Mouse (Mus musculus) forebrain, embryonic 15.5 days (tissue): ENCODE data around the gene Magi3. TPM values are rescaled to one million over a fixed set of nuclear protein-coding genes. Genes with fewer than 3 reads are reported as not detected.

Experiments
- ATAC-seq: fragments of 200-750 bp; cut with Nextera tagmentation; replicated peaks from 2 replicates; pipeline ENCODE4 v1.8.0; 2017; ENCODE audit warnings: mild to moderate bottlenecking, moderate TSS enrichment, moderate library complexity
- H3K27ac ChIP-seq: fragments of 300-500 bp; sonication (generic); replicated peaks from 2 replicates; pipeline ENCODE4 v1.5.1; 2015; ENCODE audit warnings: mild to moderate bottlenecking, inconsistent platforms
- H3K27me3 ChIP-seq: fragments of 300-500 bp; sonication (generic); 2 replicates; pipeline ENCODE4 v1.6.1; 2015; ENCODE audit warnings: inconsistent platforms
- H3K36me3 ChIP-seq: fragments of 300-500 bp; sonication (generic); 2 replicates; pipeline ENCODE4 v1.6.1; 2015; ENCODE audit warnings: mild to moderate bottlenecking, inconsistent platforms
- H3K4me1 ChIP-seq: fragments of 300-500 bp; sonication (generic); 2 replicates; pipeline ENCODE4 v1.6.1; 2015; ENCODE audit warnings: inconsistent platforms
- H3K4me2 ChIP-seq: fragments of 300-500 bp; sonication (generic); replicated peaks from 2 replicates; pipeline ENCODE4 v1.6.1; 2015; ENCODE audit warnings: mild to moderate bottlenecking, inconsistent platforms
- H3K4me3 ChIP-seq: fragments of 300-500 bp; sonication (generic); 2 replicates; pipeline ENCODE4 v1.5.1; 2015; ENCODE audit warnings: mild to moderate bottlenecking, inconsistent platforms
- H3K9ac ChIP-seq: fragments of 300-500 bp; sonication (generic); replicated peaks from 2 replicates; pipeline ENCODE4 v1.6.1; 2015; ENCODE audit warnings: mild to moderate bottlenecking, inconsistent platforms
- H3K9me3 ChIP-seq: fragments of 300-500 bp; sonication (generic); 2 replicates; pipeline ENCODE4 v1.6.1; 2016; ENCODE audit warnings: inconsistent platforms
- WGBS: fragments of 180-500 bp; shearing (Covaris S2); methylation state at CpG from one replicate; pipeline ENCODE4 v1.1.7; 2015; ENCODE audit warnings: mixed read lengths; 5-methylcytosine and 5-hydroxymethylcytosine counted together
- polyA plus RNA-seq: library from polyadenylated mRNA; unstranded; fragments of >200 nt; fragmentation: Nextera tagmentation; extraction: Ambion mirVana; gene quantifications from 2 replicates; pipeline ENCODE4 v1.2.1, GENCODE M21; 2015

The Magi3 gene
- polyA plus RNA-seq, 1 experiment from 2014 or later: 6.0 TPM

DNA sequence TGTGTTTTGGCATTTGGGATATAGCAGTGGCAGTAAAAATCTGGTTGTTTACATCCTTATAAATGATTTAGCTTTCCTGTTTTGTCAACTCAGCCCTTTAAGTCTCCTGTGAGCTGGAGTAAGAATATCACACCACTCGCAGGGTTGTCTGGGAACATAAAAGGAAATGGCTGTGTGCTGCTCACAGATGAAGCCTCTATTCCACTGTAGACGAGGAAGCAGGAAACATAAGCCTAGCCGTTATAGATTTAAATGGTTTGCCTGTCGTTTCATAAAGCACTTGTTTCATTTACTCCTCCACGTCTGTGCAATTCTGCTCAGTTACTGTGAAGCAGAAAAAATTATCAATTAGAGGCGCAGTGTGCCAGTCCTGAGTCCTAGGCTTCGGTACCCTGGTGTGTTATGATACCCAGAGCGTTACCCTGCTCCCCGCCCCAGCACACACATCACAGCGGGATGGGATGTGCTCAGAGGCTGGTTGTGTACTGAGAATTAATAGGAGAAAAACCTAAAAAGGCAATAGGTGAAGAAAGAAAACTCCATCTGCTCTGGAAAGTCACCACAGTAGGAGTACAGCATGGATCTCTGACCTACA is 17.8 kb upstream of the Magi3 start:
- no peak for ATAC-seq
- no peak overlapping the region for H3K9ac ChIP-seq
- no peaks in the 10 kb centered on the region for H3K27me3 ChIP-seq
- no peak overlapping the region for H3K4me2 ChIP-seq
- no peaks in the 10 kb centered on the region for H3K4me1 ChIP-seq
- H3K36me3 ChIP-seq: no peaks in the 10 kb centered on the region
- H3K27ac ChIP-seq: no peak overlapping the region
- no peak overlapping the region for H3K4me3 ChIP-seq
- WGBS: 56% methylated on average over 10 of the region's 10 CpGs
- H3K9me3 ChIP-seq: no peaks in the 10 kb centered on the region

GRCm38 (mm10) chr3:104236029-104236428 is 15.9 kb upstream of the Magi3 start:
- Histone ChIP-seq H3K27ac (no peak overlapping the region), H3K4me2 (no peak overlapping the region), H3K36me3 (no peaks in the 10 kb centered on the region), H3K4me1 (no peaks in the 10 kb centered on the region), H3K27me3 (no peaks in the 10 kb centered on the region), H3K4me3 (no peak overlapping the region), H3K9me3 (no peaks in the 10 kb centered on the region), H3K9ac (no peak overlapping the region)
- ATAC-seq: no peak
- WGBS: 94% methylated on average over 2 of the region's 2 CpGs

GRCm38 (mm10) chr3:104235099-104235498 is 14.9 kb upstream of the Magi3 start:
- no peak for ATAC-seq
- Histone ChIP-seq H3K4me3 (no peak overlapping the region), H3K36me3 (no peaks in the 10 kb centered on the region), H3K9ac (no peak overlapping the region), H3K9me3 (no peaks in the 10 kb centered on the region), H3K4me2 (no peak overlapping the region), H3K27ac (no peak overlapping the region), H3K4me1 (no peaks in the 10 kb centered on the region), H3K27me3 (no peaks in the 10 kb centered on the region)
- WGBS: 95% methylated on average over 5 of the region's 5 CpGs

- Histone ChIP-seq H3K4me3 (no peak overlapping the region), H3K36me3 (no peaks in the 10 kb centered on the region), H3K27me3 (no peaks in the 10 kb centered on the region), H3K9ac (no peak overlapping the region), H3K27ac (no peak overlapping the region), H3K4me1 (no peaks in the 10 kb centered on the region), H3K9me3 (no peaks in the 10 kb centered on the region), H3K4me2 (no peak overlapping the region)
- no peak for ATAC-seq
- 70% methylated on average over 7 of the region's 7 CpGs for WGBS
Measured at GRCm38 (mm10) chr3:104233366-104234312, 13.5 kb upstream of the Magi3 start.

GRCm38 (mm10) chr3:104227438-104228111 is 7.4 kb upstream of the Magi3 start:
- Histone ChIP-seq H3K9me3 (no peaks in the 10 kb centered on the region), H3K4me3 (no peak overlapping the region), H3K4me2 (no peak overlapping the region), H3K27ac (no peak overlapping the region), H3K4me1 (no peaks in the 10 kb centered on the region), H3K27me3 (no peaks in the 10 kb centered on the region), H3K36me3 (no peaks in the 10 kb centered on the region), H3K9ac (no peak overlapping the region)
- 25% methylated on average over 5 of the region's 5 CpGs for WGBS
- no peak for ATAC-seq

DNA sequence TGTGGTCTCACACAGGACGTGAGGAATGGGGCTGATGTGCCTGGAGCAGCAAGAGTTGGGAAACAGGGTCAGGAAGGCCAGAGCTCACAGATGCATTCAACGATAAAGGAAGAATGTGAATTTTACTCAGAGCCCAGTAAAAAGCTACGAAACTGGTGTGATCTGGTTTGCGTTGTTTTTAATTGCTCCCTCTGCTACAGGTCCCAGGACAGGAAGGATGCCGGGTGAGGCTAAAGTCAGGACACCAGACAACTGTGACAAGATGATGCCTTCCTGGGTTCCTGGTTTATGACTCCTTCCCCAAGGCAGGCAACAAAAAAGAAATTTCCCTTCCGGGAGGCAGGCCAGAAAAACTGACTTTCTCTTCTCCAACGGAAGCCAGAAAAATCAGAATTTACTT is 6.6 kb upstream of the Magi3 start:
- WGBS: 80% methylated on average over 7 of the region's 7 CpGs
- Histone ChIP-seq H3K4me2 (no peak overlapping the region), H3K4me3 (no peak overlapping the region), H3K27me3 (no peaks in the 10 kb centered on the region), H3K9me3 (no peaks in the 10 kb centered on the region), H3K36me3 (no peaks in the 10 kb centered on the region), H3K9ac (no peak overlapping the region), H3K4me1 (0 out of 2 replicates have a peak, but pooled peaks cover under 1% of the 10 kb centered on the region), H3K27ac (no peak overlapping the region)
- no peak for ATAC-seq

- ATAC-seq: no peak
- H3K27ac ChIP-seq: peak overlapping the region; percentile 53
- no peaks in the 10 kb centered on the region for H3K27me3 ChIP-seq
- no peaks in the 10 kb centered on the region for H3K36me3 ChIP-seq
- H3K4me1 ChIP-seq: peaks cover 18% of the 10 kb centered on the region
- peak overlapping the region; percentile 36; the same call in 1 of the 2 replicates for H3K9ac ChIP-seq
- H3K4me2 ChIP-seq: peak overlapping the region; percentile 72
- 14% methylated on average over 11 of the region's 11 CpGs for WGBS
- H3K4me3 ChIP-seq: peak overlapping the region; percentile 93
- H3K9me3 ChIP-seq: no peaks in the 10 kb centered on the region
Measured at GRCm38 (mm10) chr3:104221156-104221555, 982 bp upstream of the Magi3 start.

GRCm38 (mm10) chr3:104219531-104220294 is 461 bp downstream of the Magi3 start:
- H3K27ac ChIP-seq: peak overlapping the region; percentile 98
- H3K4me3 ChIP-seq: peak overlapping the region; percentile 93
- H3K27me3 ChIP-seq: no peaks in the 10 kb centered on the region
- H3K9ac ChIP-seq: peak overlapping the region; percentile 87
- peaks cover 18% of the 10 kb centered on the region for H3K4me1 ChIP-seq
- under 1% methylated on average over 88 of the region's 107 CpGs for WGBS
- peak; percentile 0; the same call in 1 of the 2 replicates for ATAC-seq
- H3K4me2 ChIP-seq: peak overlapping the region; percentile 69
- H3K9me3 ChIP-seq: no peaks in the 10 kb centered on the region
- no peaks in the 10 kb centered on the region for H3K36me3 ChIP-seq

DNA sequence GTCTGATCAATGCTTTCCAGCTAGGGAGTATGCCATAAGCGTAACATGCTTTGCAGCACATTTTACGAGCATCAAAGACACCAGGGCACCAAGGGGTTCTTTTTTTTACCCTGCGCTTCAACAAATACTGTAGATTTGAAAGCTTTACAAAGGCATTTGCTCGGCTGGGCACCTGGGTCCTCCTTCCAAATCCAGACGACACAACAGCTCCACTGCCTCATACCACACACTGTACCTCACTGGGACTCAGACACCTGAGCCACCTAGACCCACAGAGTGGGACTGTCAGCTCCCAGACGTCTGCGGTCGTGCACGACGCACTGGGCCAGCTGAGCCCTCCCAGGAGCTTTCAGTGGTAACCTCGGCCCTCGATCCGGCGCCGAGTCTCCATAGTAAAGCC is 1.2 kb downstream of the Magi3 start:
- peak overlapping the region; percentile 93 for H3K4me3 ChIP-seq
- peak overlapping the region; percentile 69 for H3K4me2 ChIP-seq
- no peaks in the 10 kb centered on the region for H3K9me3 ChIP-seq
- peaks cover 18% of the 10 kb centered on the region for H3K4me1 ChIP-seq
- no peaks in the 10 kb centered on the region for H3K36me3 ChIP-seq
- H3K27ac ChIP-seq: peak overlapping the region; percentile 45
- WGBS: 2% methylated on average over 15 of the region's 15 CpGs
- no peaks in the 10 kb centered on the region for H3K27me3 ChIP-seq
- ATAC-seq: no peak
- peak overlapping the region; percentile 87 for H3K9ac ChIP-seq

DNA sequence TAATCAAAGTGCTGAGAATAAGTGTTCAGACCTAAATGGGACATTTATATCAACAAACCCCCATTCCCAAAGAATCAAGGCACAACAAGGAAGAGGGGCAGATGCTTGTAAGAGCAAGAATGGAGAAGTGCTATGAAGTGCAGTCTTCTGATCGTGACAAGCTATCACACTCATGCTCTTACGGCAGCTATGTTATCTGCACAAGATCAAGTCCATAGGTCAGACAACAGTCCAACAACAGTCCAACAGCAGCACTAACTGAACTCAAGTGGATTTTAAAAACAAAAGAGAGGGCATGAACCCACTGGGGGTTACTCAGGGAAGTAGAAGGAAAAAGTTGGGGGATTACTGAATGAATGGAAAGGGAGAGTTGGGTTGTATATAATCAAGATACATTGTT is 30.4 kb downstream of the Magi3 start:
- no peaks in the 10 kb centered on the region for H3K36me3 ChIP-seq
- WGBS: 91% methylated on average over 2 of the region's 2 CpGs

DNA sequence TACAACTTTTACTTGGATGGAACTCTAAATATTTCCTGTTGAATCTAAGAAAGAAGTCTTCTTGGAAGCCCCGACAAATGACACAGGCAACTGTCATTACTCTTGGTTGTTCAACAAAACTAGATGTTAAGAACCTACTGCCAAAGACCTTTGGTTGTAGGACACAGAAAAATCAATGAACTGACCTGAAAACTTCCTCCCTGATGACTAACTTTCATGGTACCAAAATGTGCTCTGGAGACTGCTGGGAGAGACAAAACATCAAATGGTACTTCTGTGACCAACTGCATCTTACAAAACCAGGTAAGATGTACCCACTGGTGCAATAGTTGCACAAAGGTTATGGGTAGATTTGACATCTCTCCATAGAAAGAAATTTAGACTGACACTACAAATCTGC is 30.9 kb downstream of the Magi3 start:
- Histone ChIP-seq H3K4me2 (no peak overlapping the region), H3K27ac (no peak overlapping the region), H3K4me1 (no peaks in the 10 kb centered on the region), H3K36me3 (no peaks in the 10 kb centered on the region), H3K9ac (no peak overlapping the region), H3K4me3 (no peak overlapping the region), H3K27me3 (no peaks in the 10 kb centered on the region), H3K9me3 (no peaks in the 10 kb centered on the region)
- ATAC-seq: no peak
- WGBS: 98% methylated on average over 1 of the region's 1 CpGs

More for the DNA sequence above, 30.4 kb downstream of the Magi3 start:
- Histone ChIP-seq H3K4me2 (no peak overlapping the region), H3K4me1 (no peaks in the 10 kb centered on the region), H3K27me3 (no peaks in the 10 kb centered on the region), H3K4me3 (no peak overlapping the region), H3K27ac (no peak overlapping the region), H3K9me3 (no peaks in the 10 kb centered on the region), H3K9ac (no peak overlapping the region)
- ATAC-seq: no peak
